Mouse (Mus musculus) left cerebral cortex, adult 8-10 months (tissue): Measurements from ENCODE around the gene B3gnt2. TPM values are rescaled to one million over a fixed set of nuclear protein-coding genes. Genes with fewer than 3 reads are reported as not detected.

Source experiments
- DNase-seq, 2 experiments: peaks; one replicate each; pipeline ENCODE4 v3.0.0; 2022; ENCODE audit warnings: low spot score in 2 of 2
- total RNA-seq, 4 experiments: library from RNA; stranded (reverse); gene quantifications; 2 replicates each; pipeline ENCODE4 v1.2.4; 2022

B3gnt2 gene
- 10 to 100 TPM in 3 of 4 experiments, 1 to 10 TPM in 1; 6.2 to 24.7 (median 14.2) TPM for total RNA-seq

DNA sequence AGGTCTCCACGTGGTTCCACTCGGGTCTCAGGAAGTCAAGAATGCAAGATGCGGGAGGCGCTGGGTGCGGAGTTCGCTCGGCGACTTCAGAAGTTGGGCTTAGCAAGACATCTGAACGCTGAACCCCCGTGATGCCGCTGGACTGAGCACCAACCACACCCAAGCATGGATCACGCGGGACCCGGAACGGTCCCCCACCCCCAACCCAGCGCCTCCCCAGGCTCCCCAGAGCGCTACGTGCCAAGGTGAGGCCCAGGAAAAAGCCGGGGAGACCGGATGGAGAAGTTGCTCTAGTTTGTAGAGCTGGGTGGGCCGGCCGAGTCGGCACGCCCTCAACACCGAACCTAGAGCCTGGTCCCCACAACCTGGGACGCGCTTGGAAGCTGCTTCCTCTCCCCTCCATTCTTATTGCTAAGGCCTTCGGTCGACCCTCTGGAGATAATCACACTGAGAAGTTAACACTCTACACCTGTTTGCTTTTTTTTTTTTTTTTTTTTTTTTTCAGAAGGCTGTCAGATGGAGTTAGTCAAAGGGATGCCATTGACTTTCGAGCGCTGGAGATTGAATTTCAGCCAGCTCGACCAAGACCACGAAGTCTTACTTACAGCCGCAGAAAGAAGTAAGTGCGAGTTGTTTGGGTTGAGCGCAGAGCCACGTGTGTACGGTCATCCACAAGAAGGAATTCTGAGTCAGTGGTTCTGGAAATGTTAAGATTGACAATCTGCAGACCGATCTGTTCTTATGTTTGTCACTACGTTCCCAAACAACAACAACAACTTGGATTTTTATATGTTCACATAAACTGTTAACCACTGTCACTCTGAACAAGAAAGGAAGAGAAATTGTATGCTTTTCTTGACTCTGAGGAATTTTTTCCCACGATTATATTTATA lies at the start of gene B3gnt2:
TSS of gene B3gnt2 (minus strand) at position 627 of the 893 bp plus-strand sequence.
- DNase-seq = no peak

DNA sequence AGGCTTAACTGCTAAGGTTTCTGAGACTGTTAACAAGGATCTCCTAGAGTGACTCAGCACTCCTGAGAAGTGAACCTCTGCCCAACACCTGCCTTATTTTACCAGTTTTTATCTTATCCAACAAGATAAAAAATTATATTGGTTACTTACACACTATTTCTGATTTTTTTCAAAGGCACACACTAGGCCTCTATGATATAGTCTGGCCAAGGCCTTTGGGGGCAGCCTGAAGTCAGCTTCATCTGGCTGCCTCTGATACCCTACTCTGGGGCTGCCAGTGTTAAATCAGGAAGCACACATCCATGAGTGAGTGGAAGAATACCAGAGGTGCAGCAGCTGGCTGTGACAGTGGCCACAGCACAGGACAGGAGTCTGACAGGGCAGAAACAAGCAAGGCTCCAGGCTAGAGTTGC lies 45.7 kb upstream of the B3gnt2 start:
- no peak for DNase-seq

DNA sequence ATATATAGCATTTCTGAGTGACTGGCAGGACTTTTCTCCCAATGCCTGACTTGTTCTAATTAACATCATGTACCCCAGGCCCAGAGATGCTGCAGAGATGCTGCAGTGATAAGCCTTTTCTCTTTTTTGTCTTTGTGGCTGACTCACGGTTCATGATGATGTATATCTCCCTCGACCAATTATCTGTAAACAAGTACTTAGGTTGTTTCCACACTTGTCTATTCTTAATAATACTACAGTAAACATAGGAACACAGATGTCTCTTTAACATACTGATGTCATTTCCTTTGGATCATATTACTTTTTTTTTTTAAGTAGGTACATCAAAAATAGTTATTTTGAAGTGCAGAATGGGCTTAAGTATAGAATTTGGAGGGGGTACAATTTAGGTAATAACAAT lies 42.2 kb upstream of the B3gnt2 start:
- DNase-seq = no peak

DNA sequence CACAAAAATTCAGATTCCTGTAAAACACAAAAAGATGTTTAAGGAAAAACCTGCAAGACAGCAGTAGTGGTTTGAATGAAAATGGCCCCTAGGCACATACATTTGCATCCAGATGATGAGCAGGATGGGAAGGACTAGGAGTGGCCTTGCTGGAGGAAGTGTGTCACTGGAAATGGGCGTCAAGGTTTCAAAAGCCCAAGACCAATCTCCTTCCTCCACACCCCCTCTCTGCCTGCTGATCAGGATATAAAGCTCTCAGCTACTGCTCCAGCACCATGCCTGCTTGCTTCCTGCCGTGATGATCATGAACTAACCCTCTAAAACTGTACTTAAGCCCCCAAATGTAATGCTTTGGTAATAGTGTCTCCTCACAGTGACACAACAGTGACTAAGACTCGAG lies 39.3 kb upstream of the B3gnt2 start:
- no peak for DNase-seq

DNA sequence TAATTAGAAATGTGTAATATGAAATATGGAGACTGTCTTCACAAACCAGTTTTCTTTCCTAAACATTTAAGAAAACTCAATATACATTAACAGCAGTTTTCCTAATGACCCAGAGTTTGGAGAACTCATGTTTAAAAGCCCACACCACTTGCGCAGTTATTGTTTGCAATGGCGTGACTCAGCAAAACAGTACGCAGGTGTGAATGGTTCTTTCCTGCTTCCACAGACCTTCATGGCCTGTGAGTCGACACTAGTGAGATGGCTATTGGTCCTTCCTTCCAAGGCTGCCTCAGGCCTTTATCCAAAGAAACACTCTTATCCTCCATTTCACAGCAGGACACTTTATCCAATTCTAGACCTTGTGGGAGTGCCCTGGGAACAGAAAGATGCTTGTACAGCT lies 36.9 kb upstream of the B3gnt2 start:
- DNase-seq = no peak

DNA sequence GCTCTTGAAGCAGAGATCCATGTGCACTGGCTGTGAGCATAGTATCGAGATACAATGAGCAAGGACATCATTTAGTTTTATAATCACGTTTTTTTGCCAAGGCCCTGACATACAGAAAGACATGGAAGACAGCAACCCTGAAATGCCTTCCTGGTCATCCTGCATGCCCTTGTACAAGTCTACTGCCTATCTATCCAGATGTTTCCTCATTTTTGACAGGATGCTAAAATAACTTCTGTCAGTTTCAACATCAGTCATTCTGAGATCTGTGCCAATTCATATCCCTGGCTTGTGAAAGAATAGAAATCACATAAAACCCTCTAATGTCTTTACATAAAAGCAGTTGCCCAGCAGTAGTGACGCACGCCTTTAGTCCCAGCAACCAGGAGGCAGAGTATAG lies 36.4 kb upstream of the B3gnt2 start:
- no peak for DNase-seq

DNA sequence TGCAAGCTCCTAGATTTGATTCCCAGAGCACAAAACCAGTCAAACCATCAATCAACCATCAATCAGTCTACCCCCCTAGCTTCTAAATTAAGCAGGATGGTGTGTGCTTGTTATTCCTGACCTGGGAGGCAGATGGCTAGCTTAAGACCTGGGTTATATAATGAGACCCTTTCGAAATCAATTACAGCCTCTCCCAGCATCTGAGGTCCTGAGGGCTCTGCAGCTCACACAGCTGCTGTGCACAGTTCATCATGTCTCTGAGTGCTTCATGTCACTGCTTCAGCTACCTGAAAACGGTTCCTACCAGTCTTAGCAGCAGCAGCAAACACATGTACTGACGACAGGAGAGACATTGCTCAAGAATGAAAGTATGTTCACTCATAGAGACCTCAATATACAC lies 32.3 kb upstream of the B3gnt2 start:
- no peak for DNase-seq

DNA sequence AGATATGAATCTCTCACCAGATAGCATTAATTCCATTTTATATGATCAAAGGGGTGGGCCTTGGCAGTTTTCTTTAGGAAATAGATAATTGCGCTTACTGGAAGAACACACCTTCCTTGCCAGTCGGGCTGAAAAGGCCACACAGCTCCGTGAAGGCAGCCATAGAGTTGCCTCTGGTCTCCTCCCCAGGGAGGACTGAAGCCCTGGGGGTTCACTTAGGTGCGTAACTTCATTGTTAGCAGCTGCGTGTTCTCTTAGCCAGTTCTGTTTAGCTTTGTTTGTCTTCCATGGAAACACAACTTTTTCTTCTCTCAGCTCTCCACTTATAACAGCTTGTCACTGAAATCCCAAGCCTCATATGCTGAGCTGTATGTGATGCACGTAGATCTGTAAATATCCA lies 31.7 kb upstream of the B3gnt2 start:
- no peak for DNase-seq

DNA sequence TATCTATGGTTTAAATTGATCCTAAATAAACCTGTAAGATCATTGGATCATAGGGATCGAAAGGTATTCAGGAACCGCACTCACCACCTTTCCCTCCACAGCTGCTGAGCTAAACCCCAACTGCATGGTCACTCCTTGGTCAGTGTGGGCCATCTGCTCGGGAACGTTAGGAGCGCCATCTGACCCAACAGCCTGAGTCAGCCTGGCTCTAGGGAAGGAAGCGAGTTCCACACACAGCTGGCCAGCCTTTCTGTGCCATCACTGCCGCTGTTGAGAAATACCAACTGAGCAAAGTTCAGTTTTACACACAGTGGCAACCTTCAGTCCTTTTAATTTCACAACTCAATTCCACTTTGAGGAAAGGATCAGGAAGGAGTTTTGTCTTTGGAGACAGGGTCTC lies 31.1 kb upstream of the B3gnt2 start:
- DNase-seq = no peak

DNA sequence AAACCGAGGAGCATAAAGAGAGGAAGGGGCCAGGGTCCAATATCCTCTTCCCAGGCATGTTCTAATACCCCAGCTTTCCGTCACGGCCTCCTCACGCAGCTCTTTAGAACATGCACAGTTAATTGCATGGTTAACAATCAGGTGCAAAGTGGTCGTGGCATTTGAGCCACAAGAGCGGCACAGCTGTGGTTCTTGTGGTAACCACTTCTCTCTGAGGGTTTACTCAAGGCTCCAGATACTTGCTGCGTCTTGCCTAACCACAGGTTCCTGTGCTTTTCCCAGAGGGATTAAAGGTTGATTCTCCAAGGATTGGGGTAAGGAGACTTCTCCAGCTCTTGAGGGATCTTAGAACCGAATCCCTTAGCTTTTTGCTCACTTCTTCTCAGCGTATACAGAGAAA lies 30.5 kb upstream of the B3gnt2 start:
- no peak for DNase-seq

DNA sequence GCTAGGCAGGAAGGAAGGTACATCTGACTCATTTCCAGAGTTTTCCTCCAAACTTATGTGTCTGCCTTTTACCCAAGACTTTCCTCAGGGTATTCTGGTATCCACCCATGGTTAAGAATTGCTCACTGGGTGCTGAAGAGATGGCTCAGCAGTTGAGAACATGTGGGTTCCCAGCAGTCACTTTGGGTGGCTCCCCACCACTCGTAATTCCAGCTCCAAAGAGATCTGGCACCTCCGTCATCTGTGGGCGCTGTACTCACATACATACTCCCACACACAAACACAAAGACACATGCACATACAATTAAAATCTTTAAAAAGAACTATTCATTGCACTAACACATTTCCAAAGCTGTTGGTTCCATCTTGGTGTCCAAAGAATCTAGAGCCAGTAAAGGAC lies 28.5 kb upstream of the B3gnt2 start:
- DNase-seq = peak in 1 of 2 experiments; percentile 72

DNA sequence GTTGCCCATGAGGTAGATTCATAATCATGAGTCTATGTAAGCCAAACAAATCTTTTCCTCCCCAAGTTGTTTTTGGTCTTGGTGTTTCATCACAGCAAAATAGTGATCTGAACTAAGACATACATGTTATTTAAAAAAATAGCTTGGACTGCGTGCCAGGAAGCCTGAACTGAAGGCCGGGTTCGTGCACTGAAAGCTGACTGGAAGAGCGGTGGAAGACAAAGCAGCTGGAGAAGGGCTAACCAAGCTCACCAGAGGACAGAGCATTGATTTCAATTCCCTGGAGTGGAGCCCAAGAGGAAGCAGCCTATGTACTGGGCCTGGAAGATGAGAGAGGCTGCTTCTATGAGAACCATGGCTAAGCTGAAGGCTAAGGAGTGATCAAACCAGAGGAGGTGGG lies 26.2 kb upstream of the B3gnt2 start:
- DNase-seq = no peak

DNA sequence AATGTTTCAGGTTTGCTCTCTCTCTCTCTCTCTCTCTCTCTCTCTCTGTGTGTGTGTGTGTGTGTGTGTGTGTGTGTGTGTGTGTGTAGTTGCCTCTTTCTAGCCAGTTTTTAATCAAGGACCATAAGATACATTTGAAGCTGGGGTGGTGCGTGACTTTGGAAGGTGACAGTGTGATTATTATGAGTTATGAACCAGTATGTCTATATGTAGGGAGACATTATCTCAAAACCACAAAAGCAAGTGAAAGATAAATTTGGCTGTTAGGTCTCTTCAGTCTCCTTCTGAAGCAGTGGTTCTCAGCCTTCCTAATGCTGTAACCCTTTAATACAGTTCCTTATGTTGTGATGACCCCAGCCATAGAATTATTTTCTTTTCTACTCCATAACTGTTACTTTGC lies 24.6 kb upstream of the B3gnt2 start:
- DNase-seq = no peak

DNA sequence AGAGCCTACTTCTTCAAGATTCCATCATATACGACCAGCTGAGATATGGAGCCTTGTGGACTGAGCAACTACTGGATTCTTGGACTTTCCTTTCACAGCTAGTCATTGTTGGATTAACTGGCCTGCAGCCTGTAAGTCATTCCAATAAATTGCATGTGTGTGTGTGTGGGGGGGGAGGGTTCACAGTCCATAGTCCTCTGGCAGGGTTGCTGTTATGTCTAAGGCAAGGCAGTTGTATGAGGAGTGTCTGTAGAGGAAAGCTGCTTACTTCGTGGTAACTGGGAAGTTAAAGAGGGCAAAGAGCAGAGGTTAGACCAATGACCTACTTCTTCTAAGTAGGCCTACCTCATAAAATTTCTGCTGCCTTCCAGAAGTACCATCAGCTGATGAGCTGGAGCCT lies 22.9 kb upstream of the B3gnt2 start:
- no peak for DNase-seq

DNA sequence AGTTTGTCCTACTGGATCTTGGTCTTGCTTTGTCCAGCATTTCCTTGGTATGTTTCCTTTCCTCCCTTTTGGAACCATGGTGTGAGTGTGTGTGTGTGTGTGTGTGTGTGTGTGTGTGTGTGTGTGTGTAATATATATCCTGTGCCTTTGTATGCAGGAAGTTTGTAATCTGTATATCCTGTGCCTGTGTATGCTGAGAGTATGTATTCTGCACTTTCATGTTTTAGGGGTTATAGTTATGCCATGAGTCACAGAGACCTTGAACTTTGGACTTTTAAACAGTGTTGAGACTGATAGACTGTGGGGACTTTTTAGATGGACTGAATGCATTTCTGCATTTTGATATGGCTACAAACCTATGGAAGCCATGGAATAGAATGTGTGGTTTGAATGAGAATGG lies 22.2 kb upstream of the B3gnt2 start:
- DNase-seq = no peak

DNA sequence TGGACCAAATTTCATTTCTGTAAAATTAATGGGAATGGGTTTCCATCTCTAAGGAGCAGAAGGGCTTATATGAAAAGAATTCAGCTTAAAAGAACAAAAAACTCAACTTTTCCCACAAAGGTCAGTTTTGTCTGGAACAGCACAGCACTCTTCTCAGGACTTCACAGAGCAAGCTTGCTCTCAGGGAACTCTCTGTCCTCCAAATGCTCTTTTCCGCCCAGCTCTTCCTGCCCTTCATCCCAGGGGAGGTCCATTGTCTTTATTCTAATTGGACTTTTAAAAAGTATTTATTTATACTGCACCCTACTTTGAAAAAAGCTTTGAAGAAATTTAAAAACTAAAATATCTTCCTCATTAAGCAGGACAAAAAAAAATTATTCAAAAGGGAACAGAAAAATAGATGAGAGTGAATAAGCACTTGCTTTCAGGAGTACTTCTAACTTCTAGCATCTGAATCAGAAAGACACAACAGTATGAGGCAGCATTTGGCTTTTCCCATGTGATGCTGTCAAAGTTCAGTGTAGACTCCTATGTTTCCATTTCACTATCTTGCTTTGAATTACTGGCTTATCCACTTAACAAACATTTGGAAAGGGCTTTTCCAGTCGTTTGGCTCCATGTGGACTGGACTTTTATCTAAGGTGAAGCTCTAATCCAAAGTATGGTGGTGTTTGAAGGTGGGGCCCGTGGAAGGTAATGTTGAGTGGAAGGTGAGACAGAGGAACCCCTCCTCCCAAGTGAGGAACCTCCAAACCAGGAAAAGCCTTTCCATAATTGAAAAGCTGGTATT lies 19.8 kb upstream of the B3gnt2 start:
- no peak for DNase-seq

DNA sequence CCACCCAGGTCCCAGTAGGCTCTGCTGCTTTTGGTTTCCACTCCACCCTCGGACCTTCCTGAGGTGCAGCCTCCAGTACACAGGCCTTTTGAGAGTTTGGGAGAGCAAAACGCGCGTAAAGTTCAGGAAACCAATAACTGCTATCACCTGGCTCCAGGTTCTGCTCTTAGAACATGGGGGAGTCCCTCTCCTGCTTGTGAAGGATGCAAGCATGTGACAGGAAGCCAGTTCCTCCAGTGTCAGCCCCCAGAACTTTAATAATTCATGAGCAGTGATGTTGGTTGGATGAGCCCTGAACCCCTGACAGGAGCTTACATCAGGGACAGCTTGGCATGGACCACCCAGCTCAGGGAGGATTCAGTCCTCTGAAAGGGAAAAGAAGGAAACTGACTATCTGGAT lies 18.9 kb upstream of the B3gnt2 start:
- DNase-seq = no peak

DNA sequence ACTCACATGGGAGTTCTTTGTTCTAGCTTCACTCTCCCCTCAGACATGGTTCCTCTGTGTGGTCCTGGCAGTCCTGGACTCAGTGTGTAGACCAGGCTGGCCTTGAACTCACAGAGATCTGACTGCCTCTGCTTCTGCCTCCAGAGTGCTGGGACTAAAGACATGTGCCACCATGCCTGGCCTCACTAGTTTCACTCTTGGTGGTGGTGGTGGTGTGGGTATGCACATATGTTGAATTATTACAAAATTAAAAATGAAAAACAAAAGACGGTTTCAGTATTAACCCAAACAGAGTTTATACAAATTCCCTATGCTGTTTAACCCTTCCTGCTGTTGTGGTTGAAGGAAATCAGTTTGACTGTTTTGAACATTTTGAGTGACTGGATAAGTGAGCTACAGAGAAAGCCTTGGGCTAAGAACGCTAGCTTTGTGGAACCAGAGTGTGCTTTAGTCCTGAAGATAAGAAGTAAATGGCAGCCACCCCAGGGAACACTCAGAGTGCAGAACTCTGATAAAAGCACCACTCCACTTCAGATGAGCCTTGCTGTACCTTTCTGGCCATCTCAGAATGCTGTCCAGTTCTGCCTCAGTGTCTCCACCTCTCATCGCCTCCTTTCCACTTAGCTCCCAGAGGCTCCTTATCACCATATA lies 16.0 kb upstream of the B3gnt2 start:
- DNase-seq = no peak

DNA sequence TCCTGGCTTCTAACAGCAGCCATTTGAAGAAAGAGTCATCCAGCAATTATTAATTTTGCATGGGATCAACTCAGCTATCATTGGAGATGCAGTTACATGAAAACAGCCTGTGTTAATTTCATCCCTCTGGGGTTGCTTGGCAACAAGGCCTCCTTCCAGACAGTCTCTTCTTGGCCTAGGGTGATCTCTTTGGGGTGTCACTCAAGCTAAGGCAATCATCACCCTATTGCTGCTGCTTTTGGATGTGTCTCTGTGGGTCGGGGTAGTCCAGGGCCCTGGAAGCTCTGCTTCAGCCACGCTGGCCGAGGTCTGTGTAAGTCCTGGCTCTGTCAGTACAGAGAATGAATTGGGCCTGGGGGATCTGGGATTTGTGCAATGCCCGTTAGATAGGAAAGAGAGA lies 14.5 kb upstream of the B3gnt2 start:
- no peak for DNase-seq

DNA sequence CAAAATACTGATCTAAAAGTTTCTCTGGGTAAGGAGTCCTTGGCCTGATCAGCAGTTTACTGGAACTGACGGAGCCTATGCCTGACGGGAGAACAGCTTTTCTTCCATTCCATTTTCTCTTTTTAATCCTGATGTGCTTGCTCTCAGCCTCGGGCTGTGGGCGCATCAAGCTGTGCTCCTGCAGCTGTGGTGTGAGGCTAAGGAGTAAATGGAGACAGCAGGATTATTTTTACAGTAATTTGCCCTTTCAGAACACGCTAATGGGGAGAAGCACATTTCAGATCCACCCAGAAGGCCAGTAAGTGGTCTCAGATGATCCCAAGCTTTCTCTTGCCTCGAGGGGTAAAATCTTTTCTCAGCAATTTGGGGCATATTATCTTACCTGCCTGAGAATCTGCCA lies 14.0 kb upstream of the B3gnt2 start:
- DNase-seq = no peak

DNA sequence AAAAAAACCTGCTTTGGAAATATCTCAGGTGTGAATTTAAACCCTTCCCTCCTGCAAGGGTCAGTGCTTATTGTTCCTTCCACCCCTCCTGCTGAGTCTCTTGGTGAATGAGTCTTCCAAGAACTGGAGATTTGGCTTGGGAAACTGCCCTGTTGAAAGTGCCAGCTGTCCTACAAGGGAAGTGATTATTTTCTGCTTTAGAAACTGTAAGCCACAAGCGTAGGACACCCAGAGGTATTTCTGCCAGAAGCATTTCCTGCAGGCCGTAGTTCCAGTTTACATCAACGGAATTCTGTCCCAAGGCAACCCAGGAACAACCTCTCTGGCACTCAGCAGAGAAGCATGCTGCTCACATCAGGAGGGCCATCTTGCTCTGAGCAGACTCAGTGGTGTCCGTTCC lies 12.6 kb upstream of the B3gnt2 start:
- no peak for DNase-seq

DNA sequence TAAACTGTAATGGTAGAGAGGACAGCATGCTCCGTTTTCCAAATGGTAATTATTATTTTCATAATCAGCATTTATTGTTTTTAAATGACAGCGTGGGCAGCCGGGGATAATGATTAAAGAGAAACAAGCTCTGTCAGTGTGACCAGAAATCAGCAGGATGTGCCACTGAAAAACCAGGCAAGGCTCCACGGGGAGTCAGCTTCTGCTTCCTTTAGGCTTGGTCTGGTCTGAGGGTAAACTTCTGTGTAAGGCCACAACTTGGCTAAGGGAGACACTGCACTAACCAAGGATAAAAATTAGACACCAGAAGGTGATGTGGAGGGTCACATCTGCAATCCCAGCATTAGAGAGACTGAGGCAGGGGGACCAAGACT lies 11.5 kb upstream of the B3gnt2 start:
- DNase-seq = no peak
